Mouse (Mus musculus) retina, embryonic 14.5 days (tissue): ENCODE data around the gene Ak5.

Experiments
- DNase-seq: peaks from one replicate; pipeline ENCODE4 v3.0.0-alpha.2; 2015; ENCODE audit warnings: low spot score

Ak5 gene

DNA sequence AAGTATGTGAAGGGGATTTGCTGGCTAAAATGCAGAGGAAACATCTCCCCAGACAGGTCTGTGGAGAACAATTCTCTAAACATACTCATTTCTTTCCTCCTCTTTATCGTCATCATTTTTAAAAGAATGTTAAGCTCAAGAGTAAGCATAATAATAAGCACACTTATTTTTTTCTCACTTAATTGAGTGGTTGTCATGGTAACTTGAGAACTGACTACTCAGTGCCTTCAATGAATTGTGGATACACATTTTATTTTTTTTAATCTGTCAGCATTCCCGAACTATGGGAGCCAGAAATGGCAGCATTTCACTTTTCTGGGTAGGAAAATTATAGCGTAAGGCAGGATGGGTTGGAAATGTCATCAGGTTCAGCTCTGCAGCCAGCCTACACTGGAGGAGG lies 151.6 kb downstream of the Ak5 start:
- no peak for DNase-seq

DNA sequence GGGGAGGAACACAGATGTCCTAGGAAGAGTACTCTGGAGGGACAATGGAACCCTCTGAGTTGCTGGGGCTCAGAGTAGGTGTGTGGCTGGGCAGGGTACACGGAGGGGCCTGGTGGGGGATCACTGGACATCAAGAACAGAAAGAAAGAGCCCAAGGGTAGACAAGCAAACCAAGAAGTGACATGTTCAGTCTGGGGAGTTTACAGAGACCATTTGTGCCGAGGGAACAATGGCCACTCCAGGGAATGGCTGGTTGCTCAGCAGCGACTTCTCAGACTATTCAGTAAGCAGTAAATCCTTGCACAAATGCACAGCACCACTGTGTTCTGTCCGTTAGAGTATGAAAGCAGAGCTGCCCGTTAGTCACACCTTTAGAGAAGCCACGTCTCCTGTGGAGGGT lies 152.2 kb downstream of the Ak5 start:
- no peak for DNase-seq

DNA sequence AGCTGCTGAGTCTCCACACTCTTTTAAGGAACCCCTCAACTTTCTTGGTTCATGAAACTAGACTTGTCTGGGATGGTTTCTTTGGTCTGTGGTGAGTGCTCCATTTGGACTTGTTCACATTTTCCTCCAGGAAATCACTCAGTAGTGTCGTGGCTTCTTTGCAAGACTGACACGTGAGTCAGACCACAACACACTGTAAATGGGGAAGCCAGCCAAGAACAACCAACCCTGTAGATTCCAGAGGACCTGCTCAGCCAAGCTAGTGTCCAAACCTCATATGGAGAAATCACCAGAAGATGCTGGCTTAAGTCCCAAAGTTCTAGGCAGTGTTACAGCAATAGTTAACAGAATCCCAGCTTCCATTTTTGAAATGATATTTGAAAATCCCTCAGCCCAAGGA lies 155.6 kb downstream of the Ak5 start:
- DNase-seq = no peak

DNA sequence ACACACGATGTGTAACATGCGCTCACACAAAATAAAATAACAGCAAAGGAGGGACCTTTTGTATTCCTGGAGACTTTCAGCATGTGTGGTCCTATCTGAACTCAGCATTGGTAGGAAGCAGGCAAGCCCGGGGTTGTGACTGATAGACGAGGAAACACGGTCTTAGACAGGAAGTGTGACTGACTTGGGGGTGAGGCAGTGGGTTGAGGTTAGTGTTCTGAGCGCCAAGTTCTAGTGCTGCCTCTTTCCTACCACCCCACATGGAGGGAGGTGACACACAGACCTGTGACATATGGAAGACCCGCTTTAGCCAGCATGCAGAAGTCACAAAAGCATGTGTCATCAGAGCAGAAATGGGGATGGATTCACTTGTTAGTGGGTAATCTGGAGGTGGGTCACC lies 158.9 kb downstream of the Ak5 start:
- DNase-seq = no peak

- DNase-seq = no peak
Observed at GRCm38 (mm10) chr3:152508419-152508993, 159.7 kb downstream of the Ak5 start.

DNA sequence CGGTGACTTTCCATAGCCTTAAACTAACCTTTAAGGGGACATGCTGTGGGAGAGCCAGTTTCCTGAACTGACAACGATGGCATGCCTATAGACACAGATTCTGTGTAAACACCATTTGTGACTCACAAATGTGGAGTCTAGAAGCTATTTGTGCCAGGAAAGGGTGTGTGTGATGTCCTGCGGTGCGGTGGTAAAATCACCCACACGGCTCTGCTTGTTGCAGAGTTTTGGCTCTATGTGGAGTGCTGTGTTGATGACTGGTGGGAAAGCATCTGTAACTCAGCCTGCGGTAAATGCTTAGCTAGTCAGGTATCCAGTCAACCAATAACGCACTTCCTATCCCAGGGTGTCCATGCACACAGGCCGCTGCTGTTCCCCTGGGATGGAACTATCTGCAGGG lies 160.3 kb downstream of the Ak5 start:
- DNase-seq = no peak

DNA sequence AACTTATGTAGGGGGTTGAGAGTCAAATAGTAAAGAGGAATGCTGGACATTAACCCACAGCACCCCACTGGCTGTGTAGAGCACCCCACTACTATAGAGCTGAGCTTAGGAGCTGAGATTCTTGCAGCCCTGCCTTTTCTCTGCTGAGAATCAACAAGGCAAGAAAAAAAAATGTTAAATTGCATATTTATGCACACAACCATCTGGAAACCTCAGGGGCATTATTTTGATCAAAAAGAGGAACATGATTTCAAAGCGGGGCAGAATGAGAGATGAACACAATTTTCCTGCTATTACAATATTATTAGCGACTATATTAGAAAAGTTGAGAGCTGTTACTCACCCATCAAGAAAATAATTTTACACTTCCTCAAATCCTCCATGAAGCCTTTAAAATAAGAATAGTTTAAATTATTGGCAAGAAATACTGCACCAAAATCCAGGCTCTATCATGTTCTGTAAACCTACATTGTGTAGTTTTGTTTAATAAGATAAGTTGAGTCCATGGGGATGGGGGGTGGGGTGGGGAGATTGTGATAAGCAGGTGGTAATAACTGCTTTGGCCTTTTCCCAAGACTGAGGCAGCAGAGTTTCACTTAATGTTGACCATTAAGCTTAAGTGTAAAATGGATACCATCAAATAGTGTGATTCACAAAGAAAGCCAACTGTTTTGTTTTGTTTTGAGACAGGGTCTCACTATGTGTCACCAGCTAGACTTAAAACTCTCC lies 169.0 kb downstream of the Ak5 start:
- DNase-seq = no peak

DNA sequence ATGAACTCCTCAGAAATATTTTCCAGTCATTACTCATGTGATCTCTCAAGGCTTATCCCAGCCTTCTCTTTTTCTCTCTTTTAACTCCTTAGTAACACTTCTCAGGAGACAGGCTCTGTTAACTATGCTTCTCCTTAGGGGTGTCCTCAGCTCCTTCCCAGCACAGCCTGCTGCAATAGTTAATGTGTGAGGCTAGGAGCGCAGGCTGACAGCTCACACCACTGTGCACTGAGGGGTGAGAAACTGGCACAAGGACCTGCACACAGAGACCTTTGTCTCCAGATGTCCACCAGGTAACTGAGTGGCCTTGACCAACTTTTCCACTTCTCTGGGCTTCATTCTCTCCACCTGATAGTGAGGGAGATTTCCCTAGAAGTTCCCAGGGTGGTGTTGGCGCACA lies 170.3 kb downstream of the Ak5 start:
- DNase-seq = no peak

GRCm38 (mm10) chr3:152497084-152497483 lies 171.1 kb downstream of the Ak5 start:
- DNase-seq = no peak

DNA sequence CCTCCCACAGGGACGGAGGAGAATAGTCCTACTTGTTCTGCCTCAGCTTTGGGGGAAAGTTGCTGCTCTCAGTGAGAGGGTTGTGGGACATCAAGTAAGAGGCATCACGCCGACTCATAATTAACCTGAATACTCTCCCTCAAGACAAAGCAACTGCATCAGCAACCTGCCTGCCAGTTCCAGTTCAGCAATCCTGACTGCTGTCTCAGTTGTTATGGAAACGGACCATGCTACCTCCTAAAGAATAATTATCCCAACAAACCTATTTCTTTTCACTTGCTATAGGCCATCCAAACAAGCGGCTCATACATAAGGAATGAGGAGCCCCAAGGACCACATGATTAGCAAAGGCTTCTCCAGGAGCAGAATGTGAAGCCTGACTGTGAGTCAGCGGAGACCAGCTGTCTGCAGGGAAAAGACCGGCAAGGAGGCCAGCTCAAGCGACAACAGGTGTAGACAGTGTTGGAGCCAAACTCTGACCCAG lies 172.7 kb downstream of the Ak5 start:
- DNase-seq = peak; percentile 33

DNA sequence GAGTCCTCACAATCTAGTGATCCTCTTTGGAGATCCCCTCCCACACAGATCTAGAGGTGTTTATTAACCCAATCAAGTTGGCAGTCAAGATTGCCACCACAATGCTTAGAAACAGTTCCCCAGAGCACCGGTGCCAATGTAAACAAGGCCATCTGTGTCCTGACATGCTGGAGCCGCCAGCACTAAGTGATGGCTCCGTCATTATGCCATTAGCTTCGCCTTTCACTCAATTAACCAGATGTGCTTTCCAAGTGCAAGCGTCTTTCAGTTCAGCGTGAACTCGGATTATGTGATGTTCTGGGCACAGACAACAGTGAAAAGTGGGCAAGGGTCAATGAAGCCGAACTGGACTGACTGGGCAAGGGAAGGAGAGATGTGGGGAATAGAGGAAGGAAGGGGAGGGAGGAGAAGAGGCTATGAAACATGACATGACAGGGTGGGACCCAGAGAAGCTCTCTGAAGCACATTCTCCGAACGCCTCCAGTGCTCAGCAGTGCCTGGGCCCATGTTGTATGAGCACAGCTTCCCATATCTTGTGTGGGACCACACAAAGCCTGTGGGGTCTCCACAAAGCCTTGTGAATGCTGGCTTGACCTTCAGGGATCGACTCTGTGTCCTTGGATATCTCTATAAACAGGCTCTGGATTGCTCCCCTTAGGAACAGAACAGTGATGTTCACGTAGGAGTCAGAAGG lies 173.3 kb downstream of the Ak5 start:
- DNase-seq = peak; percentile 60

DNA sequence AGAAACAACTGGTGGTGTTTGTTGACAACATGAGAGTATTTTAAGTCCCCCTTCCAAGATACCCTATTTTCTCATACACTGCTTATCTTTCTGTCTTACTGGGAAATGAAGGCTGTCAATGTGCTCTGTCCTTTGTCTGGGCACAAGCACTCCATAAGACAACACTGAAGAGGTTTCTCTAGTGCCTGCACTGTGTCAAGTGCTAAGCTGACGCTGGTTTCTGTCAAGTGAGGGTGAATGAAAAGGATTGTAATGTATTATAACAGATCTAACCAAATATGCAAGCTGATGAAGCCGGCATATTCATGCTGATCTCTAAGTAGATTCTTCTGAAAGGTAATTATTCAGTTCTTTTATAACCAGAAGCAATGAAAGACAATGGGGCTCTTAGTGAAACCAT lies 174.3 kb downstream of the Ak5 start:
- DNase-seq = no peak

- DNase-seq = no peak
Observed at GRCm38 (mm10) chr3:152492241-152492640, 175.9 kb downstream of the Ak5 start.

GRCm38 (mm10) chr3:152490423-152490822 lies 177.7 kb downstream of the Ak5 start:
- DNase-seq = no peak

- no peak for DNase-seq
Observed at GRCm38 (mm10) chr3:152488964-152489363, 179.2 kb downstream of the Ak5 start.

- DNase-seq = peak; percentile 45
Observed at GRCm38 (mm10) chr3:152484206-152484605, 184.0 kb downstream of the Ak5 start.

DNA sequence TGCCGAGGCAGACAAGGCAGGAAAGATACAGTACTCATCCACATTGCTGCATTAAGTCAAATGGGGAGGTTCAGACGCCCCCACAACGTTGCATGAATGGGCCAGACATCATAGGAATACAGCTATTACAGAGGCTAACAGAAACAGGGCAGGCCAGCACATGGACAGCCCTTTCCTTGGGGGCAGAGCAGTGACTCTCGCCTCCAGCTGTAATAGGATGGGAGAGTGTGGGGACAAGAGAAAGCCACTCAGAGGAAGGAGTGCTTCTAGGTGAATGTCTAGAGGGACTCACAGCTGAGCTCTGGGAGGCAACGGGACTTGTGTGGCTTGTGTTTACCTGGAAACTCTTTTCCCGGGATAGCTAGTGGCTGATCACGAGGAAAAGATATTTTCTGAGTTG lies 184.4 kb downstream of the Ak5 start:
- no peak for DNase-seq

DNA sequence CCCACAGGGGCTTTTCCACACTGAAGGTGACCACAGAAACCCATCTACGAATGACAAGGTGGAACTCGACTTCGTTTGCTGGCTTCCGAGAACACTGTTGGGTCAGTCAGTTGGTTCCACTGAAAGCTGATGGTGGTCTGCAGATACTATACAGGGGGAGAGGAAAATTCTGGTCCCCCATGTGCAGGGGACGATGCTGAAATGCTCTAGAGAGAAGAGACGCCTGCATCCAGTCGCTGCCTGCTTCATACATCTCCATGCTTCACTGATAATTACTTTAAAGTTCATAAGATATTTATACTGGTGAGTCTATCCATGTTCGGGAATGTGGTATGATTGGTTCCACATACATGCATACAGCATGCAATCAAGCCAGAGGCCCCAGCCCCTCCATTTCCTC lies 186.0 kb downstream of the Ak5 start:
- peak; percentile 30 for DNase-seq

- no peak for DNase-seq
Observed at GRCm38 (mm10) chr3:152480336-152480735, 187.8 kb downstream of the Ak5 start.

GRCm38 (mm10) chr3:152478599-152479435 lies 189.3 kb downstream of the Ak5 start:
- DNase-seq = peak; percentile 68

GRCm38 (mm10) chr3:152477796-152478527 lies 190.2 kb downstream of the Ak5 start:
- DNase-seq = peak; percentile 74

DNA sequence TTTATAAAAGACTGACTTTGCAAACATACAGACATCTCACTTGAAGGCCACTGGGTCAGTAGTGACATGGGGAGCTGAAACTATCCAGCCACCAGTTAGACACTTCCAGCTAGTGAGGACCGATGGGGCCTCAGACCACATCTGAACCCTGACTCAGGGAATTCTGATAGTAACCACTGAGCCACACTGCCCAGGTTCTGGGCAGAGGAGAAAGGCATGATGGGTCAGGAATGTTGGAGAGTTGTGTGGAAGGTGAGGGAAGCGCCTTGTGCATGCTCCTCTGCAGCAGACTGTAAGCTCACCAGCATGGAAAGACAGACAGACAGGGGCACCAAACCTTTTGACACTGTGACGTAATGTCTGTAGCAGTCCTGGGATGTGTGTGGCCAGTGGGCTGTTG lies 192.3 kb downstream of the Ak5 start:
- DNase-seq = no peak
